Mouse (Mus musculus) heart, postnatal 4 days (tissue): ENCODE data around the gene Olfr457. TPM values are rescaled to one million over a fixed set of nuclear protein-coding genes. Genes with fewer than 3 reads are reported as not detected.
"Not testable (repeated sequence)": the region's sequence is repeated elsewhere in the genome, so short reads cannot be mapped to it uniquely, and the experiment has no call there.

Experiments used
- DNase-seq: peaks from one replicate; pipeline ENCODE4 v3.0.0; 2021
- total RNA-seq, 2 experiments: library from RNA; stranded (reverse); gene quantifications; 2 replicates each; pipeline ENCODE4 v1.2.3; 2021

Olfr457 gene
- not detected for total RNA-seq

GRCm38 (mm10) chr6:42476235-42476634, at the start of gene Olfr457:
Olfr457 (minus strand) TSS chr6:42476335.
- DNase-seq: no peak

GRCm38 (mm10) chr6:42513461-42513860, 37.3 kb upstream of the Olfr457 start:
- no peak for DNase-seq

- no peak for DNase-seq
These were observed 33.2 kb upstream of the Olfr457 start for GRCm38 (mm10) chr6:42509311-42509710.

- peak; percentile 40 for DNase-seq
These were observed 27.3 kb upstream of the Olfr457 start for GRCm38 (mm10) chr6:42503478-42503877.

- no peak for DNase-seq
These were observed 13.6 kb upstream of the Olfr457 start for GRCm38 (mm10) chr6:42489731-42490130.

GRCm38 (mm10) chr6:42487114-42487513, 11.0 kb upstream of the Olfr457 start, which contains the start of gene Olfr456:
Olfr456 (minus strand) TSS chr6:42487214.
- no peak for DNase-seq

- no peak for DNase-seq
These were observed 8.5 kb upstream of the Olfr457 start for GRCm38 (mm10) chr6:42484633-42485032.

- DNase-seq: not testable (repeated sequence)
These were observed 4.8 kb downstream of the Olfr457 start for GRCm38 (mm10) chr6:42471298-42471697.

GRCm38 (mm10) chr6:42470542-42470941, 5.6 kb downstream of the Olfr457 start:
- no peak for DNase-seq

- no peak for DNase-seq
These were observed 11.0 kb downstream of the Olfr457 start, which contains the start of gene Olfr458 for GRCm38 (mm10) chr6:42465096-42465495. Olfr458 (minus strand) TSS chr6:42465196.

- DNase-seq: no peak
These were observed 28.8 kb downstream of the Olfr457 start for GRCm38 (mm10) chr6:42447381-42447780.

- DNase-seq: no peak
These were observed 31.6 kb downstream of the Olfr457 start for GRCm38 (mm10) chr6:42444491-42444890.

GRCm38 (mm10) chr6:42441395-42441794, 34.7 kb downstream of the Olfr457 start:
- DNase-seq: no peak

GRCm38 (mm10) chr6:42435490-42435889, 40.6 kb downstream of the Olfr457 start:
- no peak for DNase-seq

- DNase-seq: peak; percentile 7
These were observed 41.7 kb downstream of the Olfr457 start, which contains the start of gene Tas2r126 for GRCm38 (mm10) chr6:42434446-42434845. Tas2r126 (plus strand) TSS chr6:42434535.

- DNase-seq: peak; percentile 10
These were observed 42.6 kb downstream of the Olfr457 start for GRCm38 (mm10) chr6:42433554-42433953.

- DNase-seq: no peak
These were observed 49.8 kb downstream of the Olfr457 start for GRCm38 (mm10) chr6:42426337-42426736.

- no peak for DNase-seq
These were observed 51.7 kb downstream of the Olfr457 start for GRCm38 (mm10) chr6:42424472-42424871.

- DNase-seq: no peak
These were observed 54.7 kb downstream of the Olfr457 start for GRCm38 (mm10) chr6:42421439-42421838.

GRCm38 (mm10) chr6:42419443-42419842, 56.7 kb downstream of the Olfr457 start:
- DNase-seq: no peak

Other genes with a start within 250 kb of the Olfr457 start
- 10 to 100 TPM; 28.7 to 29.3 TPM for gene Gstk1, start 230.4 kb downstream of the Olfr457 start, total RNA-seq
- gene Tmem139, start 214.4 kb downstream of the Olfr457 start, total RNA-seq: under 1 TPM in 1 of 2 experiments, not detected in 1; 0.38 TPM
- gene Casp2, start 211.3 kb downstream of the Olfr457 start, total RNA-seq: 10 to 100 TPM; 33.6 to 34.3 TPM
- 1 to 10 TPM; 1.9 to 3.0 TPM for gene Clcn1, start 189.7 kb downstream of the Olfr457 start, total RNA-seq
- gene Fam131b, start 151.7 kb downstream of the Olfr457 start, total RNA-seq: 1 to 10 TPM; 1.6 to 1.7 TPM
- 100 to 1,000 TPM; 161 to 166 TPM for gene Zyx, start 126.7 kb downstream of the Olfr457 start, total RNA-seq
- under 1 TPM; 0.52 to 0.70 TPM for gene Epha1, start 103.1 kb downstream of the Olfr457 start, total RNA-seq
- under 1 TPM in 1 of 2 experiments, not detected in 1; 0.41 TPM for gene Tas2r143, start 76.1 kb downstream of the Olfr457 start, total RNA-seq
- under 1 TPM; 0.24 to 0.25 TPM for gene Tas2r135, start 70.9 kb downstream of the Olfr457 start, total RNA-seq
- not detected for gene Tas2r126, start 41.8 kb downstream of the Olfr457 start, total RNA-seq
- gene Olfr458, start 11.1 kb downstream of the Olfr457 start, total RNA-seq: not detected
- not detected for gene Olfr456, start 10.9 kb upstream of the Olfr457 start, total RNA-seq
- not detected for gene Olfr455, start 71.3 kb upstream of the Olfr457 start, total RNA-seq
- gene Tcaf3, start 121.4 kb upstream of the Olfr457 start, total RNA-seq: not detected
- 1 to 10 TPM; 4.2 to 5.3 TPM for gene Tcaf2, start 168.9 kb upstream of the Olfr457 start, total RNA-seq
- 10 to 100 TPM; 36.6 to 38.4 TPM for gene Tcaf1, start 233.8 kb upstream of the Olfr457 start, total RNA-seq